Mouse (Mus musculus): ENCODE results near the gene Bcar1.

The Bcar1 gene

DNA sequence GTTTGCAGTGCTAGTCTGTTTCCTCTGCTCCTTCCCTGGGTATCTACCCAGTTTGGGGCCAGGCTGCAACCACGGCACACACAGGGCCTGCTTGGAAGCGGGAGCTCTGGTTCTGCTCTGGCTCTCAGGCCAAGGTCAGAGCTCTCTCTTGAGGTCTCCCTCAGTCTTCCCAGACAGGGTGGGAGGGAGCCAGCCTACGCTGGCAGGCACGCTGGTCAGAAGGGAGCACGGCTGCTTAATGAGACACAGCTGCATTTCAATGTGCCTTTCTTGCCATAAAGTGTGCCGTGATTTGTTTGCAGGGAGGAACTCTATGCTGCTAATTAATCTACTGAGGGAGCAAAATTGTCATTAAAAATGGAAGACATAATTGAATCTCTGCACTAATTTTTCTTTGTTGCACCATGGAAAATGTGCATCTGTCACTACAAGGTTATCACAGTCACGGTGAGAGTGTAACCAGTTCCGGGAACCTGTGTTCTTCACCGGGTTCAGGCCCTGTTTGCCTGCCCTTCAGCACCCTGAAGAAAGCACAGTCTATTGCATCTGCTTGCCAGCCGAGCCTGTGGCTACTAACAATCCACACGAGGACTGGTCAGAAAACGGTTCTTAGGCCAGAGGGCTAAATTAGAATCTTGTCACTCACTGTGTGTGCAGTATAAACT is 26.3 kb upstream of the Bcar1 start:
- no peak for DNase-seq (ENCODE audit: low spot score in 2 of 2)

DNA sequence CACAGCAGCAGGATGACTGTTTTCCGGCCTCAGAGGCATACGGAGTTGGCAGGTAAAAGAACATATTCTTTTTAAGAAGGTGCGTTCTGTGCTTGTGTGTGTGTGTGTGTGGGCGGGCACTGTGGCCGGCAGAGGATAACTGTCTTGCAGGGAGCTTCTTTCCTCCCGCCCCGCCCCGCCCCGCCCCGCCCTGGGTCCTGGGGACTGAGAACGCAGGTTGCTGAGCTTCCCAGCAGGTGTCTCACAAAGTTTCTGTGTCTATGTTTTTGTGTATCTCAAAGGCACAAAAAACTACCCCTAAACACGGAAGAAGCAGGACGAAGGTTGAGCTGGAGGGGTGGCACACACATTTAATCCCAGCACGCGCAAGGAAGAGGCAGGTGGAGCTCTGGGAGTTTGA is 25.7 kb upstream of the Bcar1 start:
- DNase-seq (ENCODE audit: low spot score in 2 of 2): no peak

DNA sequence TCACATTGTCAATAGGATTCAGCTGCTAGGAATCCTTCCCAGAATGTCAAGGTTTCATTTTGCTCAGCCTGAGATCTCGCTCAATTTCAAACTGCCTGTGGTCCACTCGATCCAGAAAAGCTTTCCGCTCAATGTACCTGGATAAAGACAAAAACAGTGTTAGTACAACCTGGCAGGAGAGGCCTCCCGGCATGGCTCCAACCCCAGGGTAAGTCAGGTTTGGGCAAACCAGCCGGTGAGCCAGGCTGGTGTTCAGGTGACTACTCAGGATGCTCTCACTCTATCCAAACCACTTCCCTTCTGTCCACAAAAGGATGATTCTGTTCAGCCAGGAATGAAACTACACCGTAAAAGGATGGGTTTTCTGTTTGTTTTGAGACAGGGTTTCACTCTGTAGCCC is 25.0 kb upstream of the Bcar1 start:
- no peak for DNase-seq (ENCODE audit: low spot score in 2 of 2)

DNA sequence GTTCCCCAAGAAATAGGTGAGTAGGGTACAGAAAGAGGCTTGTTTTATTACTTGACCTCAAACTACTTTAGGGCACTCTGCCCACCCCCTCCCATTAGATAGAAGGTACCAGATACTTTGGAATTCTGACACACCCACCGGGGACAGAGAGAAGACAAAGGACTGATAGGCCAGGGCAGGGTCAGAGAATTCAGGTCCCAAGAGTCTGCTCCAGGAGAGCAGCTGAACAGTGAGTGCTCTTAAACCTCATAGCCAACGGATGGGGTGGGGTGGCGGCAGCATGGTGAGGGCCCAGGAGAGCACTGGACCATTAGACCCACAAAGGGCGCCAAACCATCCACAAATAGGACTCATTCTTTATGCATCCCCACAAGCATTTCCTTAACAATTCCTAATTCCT is 22.0 kb upstream of the Bcar1 start:
- no peak for DNase-seq (ENCODE audit: low spot score in 2 of 2)

DNA sequence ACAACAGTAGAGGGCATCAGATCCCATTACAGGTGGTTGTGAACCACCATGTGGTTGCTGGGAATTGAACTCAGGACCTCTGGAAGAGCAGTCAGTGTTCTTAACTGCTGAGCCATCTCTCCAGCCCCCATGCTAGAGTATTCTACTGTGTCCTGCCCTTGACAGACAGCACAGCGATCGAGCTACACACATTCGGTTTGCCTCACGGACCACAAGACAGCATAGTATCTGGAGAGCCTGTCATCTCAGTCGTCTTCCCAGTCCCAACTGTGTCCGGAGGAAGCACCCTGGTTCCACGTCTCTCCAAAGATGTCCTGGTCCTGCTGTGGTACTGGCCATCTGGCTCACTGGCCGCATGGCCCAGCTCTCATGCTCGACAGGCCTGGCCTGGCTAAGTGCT is 21.5 kb upstream of the Bcar1 start:
- DNase-seq (ENCODE audit: low spot score in 2 of 2): no peak

- DNase-seq (ENCODE audit: low spot score in 2 of 2): no peak
Observed at GRCm38 (mm10) chr8:111760708-111761107, 17.1 kb upstream of the Bcar1 start.

GRCm38 (mm10) chr8:111758817-111759216 is 15.2 kb upstream of the Bcar1 start:
- no peak for DNase-seq (ENCODE audit: low spot score in 2 of 2)

DNA sequence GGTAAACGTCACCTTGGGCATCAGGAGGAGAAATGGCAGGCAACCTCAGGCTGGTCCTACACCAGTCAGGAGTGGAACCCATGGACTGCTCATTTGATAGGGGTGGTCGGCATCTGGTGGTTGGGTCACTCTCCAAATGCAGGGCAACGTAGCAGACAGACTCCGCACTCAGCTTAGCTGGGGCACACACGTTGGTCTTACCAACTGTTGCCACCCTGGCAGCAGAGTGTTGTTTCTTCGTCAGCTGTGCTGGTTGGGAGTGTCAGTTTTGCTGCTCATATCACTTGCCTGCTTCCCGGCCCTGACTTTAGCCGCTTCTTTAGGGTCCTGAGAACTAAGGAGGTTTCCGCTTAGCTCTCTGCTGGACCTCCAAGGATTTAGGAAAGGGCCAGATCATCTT is 14.0 kb upstream of the Bcar1 start:
- DNase-seq (ENCODE audit: low spot score in 2 of 2): no peak

DNA sequence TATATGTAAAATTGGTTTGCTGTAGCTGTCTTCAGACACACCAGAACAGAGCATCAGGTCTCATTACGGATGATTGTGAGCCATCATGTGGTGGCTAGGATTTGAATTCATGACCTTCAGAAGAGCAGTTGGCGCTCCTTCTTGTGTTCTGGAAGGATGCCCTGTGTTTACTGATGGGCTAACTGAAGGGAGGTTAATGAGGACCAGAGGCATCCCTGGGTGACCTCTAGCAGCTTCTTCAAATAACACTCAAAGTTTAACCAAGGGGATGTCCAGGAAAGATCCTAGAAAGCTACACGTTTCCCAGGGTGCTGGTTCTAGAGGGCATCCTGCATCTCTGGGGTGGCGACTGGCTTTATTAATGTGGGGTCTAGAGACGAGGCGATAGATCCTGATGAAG is 11.1 kb upstream of the Bcar1 start:
- DNase-seq (ENCODE audit: low spot score in 2 of 2): no peak

- DNase-seq (ENCODE audit: low spot score in 2 of 2): no peak
Observed at GRCm38 (mm10) chr8:111754088-111754487, 10.5 kb upstream of the Bcar1 start.

- no peak for DNase-seq (ENCODE audit: low spot score in 2 of 2)
Observed at GRCm38 (mm10) chr8:111748766-111749165, 5.2 kb upstream of the Bcar1 start.

- DNase-seq (ENCODE audit: low spot score in 2 of 2): no peak
Observed at GRCm38 (mm10) chr8:111747866-111748649, 4.4 kb upstream of the Bcar1 start.

DNA sequence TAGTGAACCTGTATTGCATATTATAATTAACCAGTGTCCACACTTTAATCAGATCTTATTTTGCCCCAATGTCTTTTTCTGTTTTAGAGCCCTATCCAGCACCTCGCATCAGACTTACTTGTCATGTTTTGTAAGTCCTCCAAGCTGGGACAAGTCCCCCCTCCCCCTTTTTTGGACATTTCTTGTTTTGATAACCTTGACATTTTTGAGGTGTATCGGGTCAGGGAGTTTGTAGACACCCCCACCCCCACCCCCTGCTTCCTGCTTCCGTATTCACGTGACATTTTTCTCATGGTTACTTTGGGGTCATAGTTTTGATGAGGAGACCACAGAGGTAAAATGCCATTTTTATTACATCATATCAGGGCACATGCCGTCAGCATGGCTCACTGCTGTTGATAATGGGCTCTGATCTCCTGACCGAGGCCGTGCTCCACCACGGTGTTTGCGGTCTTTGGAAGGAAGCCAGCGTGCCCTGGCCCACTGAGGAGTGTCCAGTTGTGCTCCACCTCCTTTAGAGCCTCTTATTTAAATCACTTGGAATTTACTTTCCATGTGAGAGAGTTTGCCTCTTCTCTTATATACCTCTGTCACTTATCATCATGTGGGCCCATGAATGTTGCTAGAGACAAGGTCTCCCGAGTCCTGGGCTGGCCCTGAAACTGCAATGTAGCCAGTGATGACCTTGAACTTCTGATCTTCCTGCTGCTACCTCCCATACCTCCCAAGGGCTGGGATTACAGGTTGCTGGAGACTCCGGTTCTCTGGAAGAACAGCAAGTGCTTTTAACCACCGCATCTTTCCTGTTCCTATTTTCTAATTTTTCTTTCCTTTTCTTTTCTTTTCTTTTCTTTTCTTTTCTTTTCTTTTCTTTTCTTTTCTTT is 3.2 kb upstream of the Bcar1 start:
- DNase-seq (ENCODE audit: low spot score in 2 of 2): no peak

DNA sequence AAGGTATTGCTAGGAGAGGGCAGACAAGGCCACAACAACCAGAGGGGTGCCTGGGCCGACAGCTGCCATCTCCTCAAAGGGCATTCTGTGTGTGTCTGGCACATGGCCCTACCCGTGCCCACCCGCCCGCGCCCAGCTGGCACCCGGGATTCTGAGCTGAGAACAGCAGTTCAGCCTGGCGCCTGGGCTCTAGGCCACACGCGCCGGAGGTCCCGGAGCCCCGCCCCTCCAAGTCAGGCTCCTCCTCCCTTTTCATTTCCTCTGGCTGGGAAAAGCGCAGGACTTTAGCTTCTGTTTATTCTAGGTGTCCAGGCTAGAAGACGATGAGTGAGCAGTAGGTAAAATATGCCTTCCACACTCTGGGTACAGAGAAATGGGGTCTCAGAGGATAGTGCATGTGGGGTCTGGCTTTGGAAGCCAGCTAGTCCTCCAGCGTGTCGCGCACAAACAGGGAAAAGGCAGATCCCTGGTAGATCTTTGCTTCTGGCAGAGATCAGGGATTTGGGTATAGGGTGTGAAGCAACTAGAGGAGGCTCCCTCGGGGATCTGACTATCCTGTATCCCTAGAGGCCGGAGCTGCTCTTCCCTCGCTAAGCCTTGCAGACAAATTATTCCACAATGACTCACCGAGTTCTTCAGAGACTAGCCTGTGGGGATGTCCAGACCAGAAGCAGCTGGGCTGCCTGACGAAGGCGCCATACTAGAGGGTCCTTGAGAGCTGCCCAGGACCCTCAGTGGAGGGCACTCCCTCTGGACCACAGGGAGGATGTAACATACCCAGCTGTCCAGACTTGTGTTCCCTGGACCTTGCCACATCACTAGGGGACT is 2.2 kb upstream of the Bcar1 start:
- DNase-seq (ENCODE audit: low spot score in 2 of 2): peak in 1 of 2 experiments; percentile 46

DNA sequence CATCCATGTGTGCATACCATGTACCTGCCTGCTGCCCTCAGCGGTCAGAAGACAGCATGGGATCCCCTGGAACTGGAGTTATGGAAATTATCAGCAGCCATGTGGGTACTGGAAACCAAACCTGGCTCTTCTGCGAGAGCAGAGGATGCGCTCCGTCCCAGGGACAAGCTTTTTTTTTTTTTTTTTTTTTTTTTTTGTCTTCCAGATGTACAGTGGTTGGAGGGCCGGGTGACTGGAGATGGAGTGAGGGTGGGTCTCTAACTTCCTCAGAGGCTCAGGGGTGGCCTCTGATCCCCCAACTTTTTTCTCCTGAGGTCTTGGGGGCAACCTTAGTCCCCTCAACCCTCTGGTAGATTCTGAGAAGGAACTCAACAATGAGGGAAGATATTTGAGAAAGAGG is 1.5 kb upstream of the Bcar1 start:
- DNase-seq (ENCODE audit: low spot score in 2 of 2): no peak

DNA sequence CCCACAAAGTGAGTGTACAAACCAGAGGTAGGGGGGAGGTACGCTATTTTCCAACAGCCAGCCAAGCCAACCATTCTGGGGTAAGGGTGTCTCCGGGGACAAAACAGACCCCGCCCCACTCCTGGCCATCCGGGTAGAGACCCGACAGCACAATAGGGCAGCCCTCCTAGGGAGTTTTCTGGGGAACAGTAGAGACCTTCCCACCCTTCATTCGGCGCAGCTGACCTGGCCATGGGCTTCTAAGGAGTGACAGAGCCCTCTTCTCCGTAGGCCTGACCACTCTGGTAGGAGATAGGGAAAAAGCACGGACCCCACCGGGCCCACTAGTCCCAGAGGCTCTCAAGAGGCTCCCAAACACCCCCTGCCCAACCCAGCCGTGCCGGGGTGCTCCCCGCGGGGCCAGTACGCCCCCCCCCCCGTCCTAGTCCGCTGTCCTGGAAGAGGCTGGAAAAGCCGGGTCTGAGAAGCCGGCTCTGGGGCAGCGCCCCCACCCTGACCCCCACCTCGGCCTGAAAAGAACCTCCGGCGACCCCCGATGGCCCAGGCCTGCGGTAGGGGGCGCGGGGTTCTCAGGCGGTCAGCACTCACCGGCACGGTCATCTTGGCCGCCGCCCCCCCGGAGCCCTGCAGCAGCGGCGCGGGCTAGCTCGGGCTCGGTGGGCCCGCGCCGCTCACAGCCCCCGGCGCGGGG is 363 bp downstream of the Bcar1 start:
- no peak for DNase-seq (ENCODE audit: low spot score in 2 of 2)

DNA sequence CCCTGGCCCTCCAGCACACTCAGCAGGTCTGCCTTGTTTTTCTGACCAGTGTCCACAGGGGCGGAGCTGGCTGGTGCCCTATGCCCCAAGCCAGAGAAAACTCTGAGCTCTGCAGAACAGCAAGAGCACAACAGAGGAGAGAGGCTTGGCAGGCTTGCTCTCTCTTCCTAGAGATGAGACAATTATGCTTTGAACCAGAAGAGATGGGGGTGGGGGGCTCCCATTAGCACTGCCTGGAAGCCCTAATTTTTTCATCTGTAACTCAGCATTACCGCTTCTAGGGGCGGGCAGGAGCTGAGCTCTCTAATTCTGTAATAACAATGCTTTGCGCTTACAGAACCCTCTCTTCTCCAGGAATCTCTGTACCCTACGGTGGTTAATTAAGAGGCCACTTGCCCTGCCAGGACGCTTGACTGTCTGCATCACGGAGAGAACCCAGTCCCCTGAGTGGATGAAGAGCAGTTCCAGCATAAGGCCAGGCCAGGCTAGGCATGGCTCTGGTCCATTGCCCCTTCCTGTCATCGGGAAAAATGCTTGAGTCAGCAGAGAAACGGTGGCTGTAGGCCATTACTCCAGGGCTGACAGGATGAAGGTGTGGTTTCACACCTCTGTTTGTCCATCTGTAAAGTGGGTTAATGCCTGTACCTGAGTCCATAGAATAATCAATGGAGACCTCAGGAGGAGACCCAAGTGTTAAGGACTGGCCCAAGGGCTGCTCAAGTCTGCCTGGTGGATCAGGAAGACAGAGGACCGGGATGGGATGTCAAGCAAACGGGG is 1.2 kb downstream of the Bcar1 start:
- DNase-seq (ENCODE audit: low spot score in 2 of 2): no peak

GRCm38 (mm10) chr8:111741556-111741955 is 2.1 kb downstream of the Bcar1 start:
- no peak for DNase-seq (ENCODE audit: low spot score in 2 of 2)

- DNase-seq (ENCODE audit: low spot score in 2 of 2): no peak
Observed at GRCm38 (mm10) chr8:111740994-111741393, 2.6 kb downstream of the Bcar1 start.

DNA sequence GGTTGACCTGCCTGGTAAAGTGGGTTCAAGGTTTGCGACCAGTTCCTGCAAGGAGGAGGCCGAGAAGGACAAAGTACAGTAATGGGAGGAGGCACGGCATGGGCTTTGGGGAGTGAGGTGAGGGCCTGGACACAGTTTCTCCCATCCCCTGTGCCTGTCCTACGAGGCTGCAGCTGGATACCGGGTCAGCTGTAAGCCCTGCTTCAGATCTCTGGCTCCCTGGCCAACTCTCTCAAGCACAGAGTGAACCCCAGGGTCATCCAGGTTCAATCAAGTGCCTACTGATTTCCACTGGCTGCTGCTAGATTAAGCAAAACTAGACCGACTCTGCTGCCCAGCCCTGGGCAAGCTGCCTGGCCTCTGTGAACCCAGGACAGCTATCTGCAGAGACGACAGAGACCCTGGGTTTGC is 3.3 kb downstream of the Bcar1 start:
- DNase-seq (ENCODE audit: low spot score in 2 of 2): no peak
